Mouse (Mus musculus) C2C12 (cell line): ENCODE measurements at regions not wholly inside any gene's neighbourhood (a gene's known extent, or its start where the extent isn't known, plus 50 kb on each side); places are given as distances from the start of the nearest gene placed in this dataset.

Source experiments
- CTCF ChIP-seq: IDR thresholded peaks from one replicate; pipeline ENCODE4 v1.5.1; 2011; ENCODE audit not compliant: control insufficient read depth, insufficient read depth, insufficient read length
- MAX ChIP-seq: IDR thresholded peaks from one replicate; pipeline ENCODE4 v1.6.1; 2011; ENCODE audit warnings: mild to moderate bottlenecking, control low read depth
- MYOG ChIP-seq: IDR thresholded peaks from one replicate; pipeline ENCODE4 v1.6.1; 2011; ENCODE audit not compliant: control insufficient read depth, insufficient read length; ENCODE audit errors: extremely low read depth

DNA sequence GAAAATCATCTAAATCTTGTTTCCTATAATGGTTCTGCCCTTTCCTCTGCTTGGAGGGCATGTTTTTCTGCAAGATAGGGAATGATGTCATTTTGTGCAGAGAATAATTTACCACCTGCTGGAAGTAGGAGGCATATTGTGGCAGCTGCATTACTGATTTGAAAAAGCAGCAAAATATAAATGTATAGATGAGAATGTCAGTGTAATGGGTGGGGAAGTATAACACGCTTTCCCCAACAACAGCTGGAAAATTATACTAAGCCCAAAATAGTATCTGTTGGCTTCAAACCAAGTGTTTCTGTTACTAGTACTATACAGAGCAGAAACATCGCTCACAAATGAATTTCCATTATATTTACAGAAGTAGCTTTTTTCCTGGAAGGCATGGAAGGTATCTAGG lies 1405.9 kb upstream of the Gje1 start:
- TF ChIP-seq MYOG: no peak
- no peak for TF ChIP-seq CTCF
- TF ChIP-seq MAX: no peak
